Mouse (Mus musculus) cerebellum, adult 2 months (tissue): Measurements from ENCODE around the gene Dus2. TPM values are rescaled to one million over a fixed set of nuclear protein-coding genes. Genes with fewer than 3 reads are reported as not detected.
"Not testable (repeated sequence)": the region's sequence is repeated elsewhere in the genome, so short reads cannot be mapped to it uniquely, and the experiment has no call there.

Experiments used
- DNase-seq, 2 experiments: peaks; one replicate each; pipeline ENCODE4 v3.0.0; 2021
- H3K27ac ChIP-seq: fragments of 200-500 bp; 2 replicates; pipeline ENCODE4 v1.5.1; 2012; ENCODE audit warnings: low read length, control low read depth, inconsistent platforms; ENCODE audit not compliant: insufficient read depth
- H3K27me3 ChIP-seq: fragments of 200-500 bp; 2 replicates; pipeline ENCODE4 v1.6.1; 2012; ENCODE audit warnings: inconsistent platforms, mild to moderate bottlenecking, low read length, moderate library complexity; ENCODE audit not compliant: control insufficient read depth, insufficient read depth
- H3K4me1 ChIP-seq: fragments of 200-500 bp; 2 replicates; pipeline ENCODE4 v1.6.1; 2011; ENCODE audit warnings: low read length; ENCODE audit not compliant: control insufficient read depth, insufficient read depth
- H3K4me3 ChIP-seq: fragments of 200-500 bp; replicated peaks from 2 replicates; pipeline ENCODE3; 2011; ENCODE audit warnings: mild to moderate bottlenecking, low read depth, low read length, control low read depth; ENCODE audit not compliant: insufficient read depth
- CTCF ChIP-seq: fragments of 200-500 bp; IDR thresholded peaks from 2 replicates; pipeline ENCODE4 v1.5.1; 2011; ENCODE audit warnings: low read depth, mild to moderate bottlenecking, control low read depth, low read length, moderate library complexity, borderline replicate concordance; ENCODE audit not compliant: insufficient read depth
- POLR2A ChIP-seq: fragments of 200-500 bp; IDR thresholded peaks from 2 replicates; pipeline ENCODE4 v1.6.1; 2011; ENCODE audit warnings: low read length, control low read depth, borderline replicate concordance; ENCODE audit not compliant: insufficient read depth
- WGBS: fragments of 180-500 bp; shearing (Covaris S2); methylation state at CpG from one replicate; pipeline ENCODE4 v1.1.7; 2018; 5-methylcytosine and 5-hydroxymethylcytosine counted together
- polyA plus RNA-seq: library from polyadenylated mRNA; depleted of rRNA; stranded (reverse); fragments of >200 nt; gene quantifications from 2 replicates; pipeline ENCODE4 v1.2.3, GENCODE M21; 2012

Dus2 gene
- polyA plus RNA-seq, 1 experiment: 34.1 TPM

GRCm38 (mm10) chr8:105996359-105996758, 5.2 kb downstream of the Dus2 start:
- no peak for TF ChIP-seq CTCF
- no peak for TF ChIP-seq POLR2A
- H3K27ac ChIP-seq: no peak overlapping the region
- no peak overlapping the region for H3K4me3 ChIP-seq
- whole genome bisulfite sequencing: 57% methylated on average over 7 of the region's 7 CpGs
- peaks cover 3% of the 10 kb centered on the region; the same call in 1 of the 2 replicates for H3K4me1 ChIP-seq
- no peak for DNase-seq
- H3K27me3 ChIP-seq: no peaks in the 10 kb centered on the region

- Histone ChIP-seq H3K27ac (no peak overlapping the region), H3K4me1 (peaks cover 7% of the 10 kb centered on the region; the same call in 1 of the 2 replicates), H3K27me3 (no peaks in the 10 kb centered on the region), H3K4me3 (no peak overlapping the region)
- 93% methylated on average over 2 of the region's 2 CpGs for WGBS
- no peak for DNase-seq
- no peak for TF ChIP-seq CTCF
- TF ChIP-seq POLR2A: no peak
Observed at GRCm38 (mm10) chr8:105998971-105999370, 7.8 kb downstream of the Dus2 start.

GRCm38 (mm10) chr8:106001908-106002307, 10.8 kb downstream of the Dus2 start:
- Histone ChIP-seq H3K27me3 (no peaks in the 10 kb centered on the region), H3K4me3 (no peak overlapping the region), H3K27ac (no peak overlapping the region), H3K4me1 (peaks cover 7% of the 10 kb centered on the region; the same call in 1 of the 2 replicates)
- no peak for TF ChIP-seq CTCF
- no peak for TF ChIP-seq POLR2A
- peak; percentile 68 to 93 for DNase-seq
- WGBS: 24% methylated on average over 4 of the region's 4 CpGs

- H3K4me1 ChIP-seq: peaks cover 9% of the 10 kb centered on the region; the same call in 1 of the 2 replicates
- H3K4me3 ChIP-seq: no peak overlapping the region
- no peak overlapping the region for H3K27ac ChIP-seq
- TF ChIP-seq CTCF (no peak), POLR2A (no peak)
- DNase-seq: no peak
- no peaks in the 10 kb centered on the region for H3K27me3 ChIP-seq
- WGBS: 78% methylated on average over 8 of the region's 8 CpGs
Observed at GRCm38 (mm10) chr8:106004538-106005207, 13.5 kb downstream of the Dus2 start.

GRCm38 (mm10) chr8:106005875-106006274, 14.7 kb downstream of the Dus2 start, which contains the start of gene Dpep2nb:
Gene Dpep2nb (minus strand): TSS chr8:106005975.
- H3K27me3 ChIP-seq: no peaks in the 10 kb centered on the region
- 83% methylated on average over 4 of the region's 4 CpGs for WGBS
- DNase-seq: no peak
- no peak within 1 kb of the TSS for H3K27ac ChIP-seq
- no peak within 1 kb of the TSS for H3K4me3 ChIP-seq
- no peak for TF ChIP-seq POLR2A
- TF ChIP-seq CTCF: no peak
- H3K4me1 ChIP-seq: peaks cover 15% of the 10 kb centered on the region

- WGBS: 93% methylated on average over 4 of the region's 4 CpGs
- Histone ChIP-seq H3K4me3 (no peak overlapping the region), H3K4me1 (peaks cover 11% of the 10 kb centered on the region), H3K27ac (no peak overlapping the region), H3K27me3 (no peaks in the 10 kb centered on the region)
- no peak for DNase-seq
- no peak for TF ChIP-seq POLR2A
- TF ChIP-seq CTCF: peak; percentile 14; the same call in 1 of the 2 replicates
Observed at GRCm38 (mm10) chr8:106006413-106006812, 15.3 kb downstream of the Dus2 start.

- no peak overlapping the region for H3K4me3 ChIP-seq
- H3K27ac ChIP-seq: no peak overlapping the region
- no peaks in the 10 kb centered on the region for H3K27me3 ChIP-seq
- TF ChIP-seq CTCF: no peak
- TF ChIP-seq POLR2A: no peak
- 86% methylated on average over 3 of the region's 3 CpGs for WGBS
- DNase-seq: no peak
- H3K4me1 ChIP-seq: peaks cover 10% of the 10 kb centered on the region
Observed at GRCm38 (mm10) chr8:106007135-106007534, 16.0 kb downstream of the Dus2 start.

GRCm38 (mm10) chr8:106007891-106008290, 16.8 kb downstream of the Dus2 start:
- H3K4me3 ChIP-seq, H3K27ac ChIP-seq, H3K4me1 ChIP-seq, H3K27me3 ChIP-seq, DNase-seq: not testable (repeated sequence)
- WGBS: 64% methylated on average over 3 of the region's 3 CpGs
